Mouse (Mus musculus) MEL (cell line): Measurements from ENCODE around the gene Flt3l. TPM values are rescaled to one million over a fixed set of nuclear protein-coding genes. Genes with fewer than 3 reads are reported as not detected.
A peak's percentile ranks its signal among the peaks of the same experiment; 100 is the strongest.

Experiments
- DNase-seq: peaks from one replicate; pipeline ENCODE4 v3.0.0; 2011; ENCODE audit warnings: low read depth, low spot score
- H3K27ac ChIP-seq: 2 replicates; pipeline ENCODE4 v1.5.1; 2012; ENCODE audit warnings: low read depth, mild to moderate bottlenecking, control low read depth, low read length, moderate library complexity; ENCODE audit not compliant: control insufficient read depth
- H3K27me3 ChIP-seq, 2 experiments: fragments of 150-350 bp in 1 of 2; sonication (generic) in 1 of 2; 2 replicates each; pipeline ENCODE4 v1.6.1; 2012; ENCODE audit warnings: low read length in 2 of 2, mild to moderate bottlenecking in 2 of 2, improper control_type of control experiment in 1 of 2, moderate library complexity in 1 of 2; ENCODE audit not compliant: insufficient read depth in 2 of 2, control insufficient read depth in 1 of 2
- H3K36me3 ChIP-seq, 2 experiments: 2 replicates each; pipeline ENCODE4 v1.6.1; 2012 to 2014; ENCODE audit warnings: low read length in 2 of 2, improper control_type of control experiment in 1 of 2, inconsistent platforms in 1 of 2, mild to moderate bottlenecking in 1 of 2; ENCODE audit not compliant: insufficient read depth in 2 of 2, control insufficient read depth in 1 of 2
- H3K4me1 ChIP-seq, 2 experiments: fragments of 150-350 bp in 1 of 2; sonication (generic) in 1 of 2; 2 replicates each; pipeline ENCODE4 v1.6.1; 2012; ENCODE audit warnings: low read length in 2 of 2, improper control_type of control experiment in 1 of 2, mild to moderate bottlenecking in 1 of 2; ENCODE audit not compliant: insufficient read depth in 2 of 2, control insufficient read depth in 1 of 2
- H3K4me3 ChIP-seq, 2 experiments: fragments of 150-350 bp in 1 of 2; sonication (generic) in 1 of 2; 2 replicates each; pipeline ENCODE4 v1.5.1; 2012; ENCODE audit warnings: low read depth in 2 of 2, low read length in 2 of 2, mild to moderate bottlenecking in 2 of 2, moderate library complexity in 2 of 2, control low read depth in 1 of 2, improper control_type of control experiment in 1 of 2; ENCODE audit not compliant: control insufficient read depth in 1 of 2, insufficient read depth in 1 of 2
- H3K79me2 ChIP-seq: 2 replicates; pipeline ENCODE4 v1.6.1; 2012; ENCODE audit warnings: mild to moderate bottlenecking, low read length, moderate library complexity; ENCODE audit not compliant: control insufficient read depth, poor library complexity, insufficient read depth
- H3K9ac ChIP-seq: 2 replicates; pipeline ENCODE4 v1.6.1; 2012; ENCODE audit warnings: low read depth, mild to moderate bottlenecking, control low read depth, low read length, moderate library complexity; ENCODE audit not compliant: control insufficient read depth, poor library complexity, severe bottlenecking
- H3K9me3 ChIP-seq: fragments of 150-350 bp; sonication (generic); replicated peaks from 2 replicates; pipeline ENCODE4 v1.6.1; 2012; ENCODE audit warnings: mild to moderate bottlenecking, low read length, improper control_type of control experiment, moderate library complexity; ENCODE audit not compliant: insufficient read depth
- BHLHE40 ChIP-seq: IDR thresholded peaks from 2 replicates; pipeline ENCODE4 v1.6.1; 2012; ENCODE audit warnings: low read depth, mild to moderate bottlenecking, inconsistent platforms, low read length, improper control_type of control experiment, borderline replicate concordance
- CHD1 ChIP-seq: IDR thresholded peaks from 2 replicates; pipeline ENCODE4 v1.6.1; 2012; ENCODE audit warnings: low read depth, mild to moderate bottlenecking, inconsistent platforms, low read length, improper control_type of control experiment
- CHD2 ChIP-seq: IDR thresholded peaks from 2 replicates; pipeline ENCODE4 v1.6.1; 2011; ENCODE audit warnings: low read length, improper control_type of control experiment
- E2F4 ChIP-seq: IDR thresholded peaks from 2 replicates; pipeline ENCODE4 v1.6.1; 2011; ENCODE audit warnings: low read depth, low read length, improper control_type of control experiment, borderline replicate concordance
- ELF1 ChIP-seq: IDR thresholded peaks from 2 replicates; pipeline ENCODE4 v1.6.1; 2014; ENCODE audit warnings: low read depth, mild to moderate bottlenecking, inconsistent platforms, low read length, improper control_type of control experiment, moderate library complexity
- EP300 ChIP-seq, 2 experiments: IDR thresholded peaks; 2 replicates each; pipeline ENCODE4 v1.6.1; 2011; ENCODE audit warnings: improper control_type of control experiment in 2 of 2, low read length in 2 of 2, low read depth in 1 of 2, mild to moderate bottlenecking in 1 of 2
- ETS1 ChIP-seq: IDR thresholded peaks from 2 replicates; pipeline ENCODE4 v1.6.1; 2012; ENCODE audit warnings: low read depth, mild to moderate bottlenecking, inconsistent platforms, low read length, improper control_type of control experiment, moderate library complexity
- GABPA ChIP-seq: IDR thresholded peaks from 2 replicates; pipeline ENCODE4 v1.6.1; 2012; ENCODE audit warnings: low read depth, mild to moderate bottlenecking, inconsistent platforms, low read length, improper control_type of control experiment, moderate library complexity
- GATA1 ChIP-seq: IDR thresholded peaks from 2 replicates; pipeline ENCODE4 v1.6.1; 2011; ENCODE audit warnings: low read depth, low read length, improper control_type of control experiment
- HCFC1 ChIP-seq: IDR thresholded peaks from 2 replicates; pipeline ENCODE4 v1.6.1; 2012; ENCODE audit warnings: low read depth, mild to moderate bottlenecking, inconsistent platforms, low read length, improper control_type of control experiment, moderate library complexity
- JUND ChIP-seq: IDR thresholded peaks from 2 replicates; pipeline ENCODE4 v1.6.1; 2011; ENCODE audit warnings: low read depth, mild to moderate bottlenecking, improper control_type of control experiment, low read length
- KAT2A ChIP-seq: conservative IDR thresholded peaks from 2 replicates; pipeline ENCODE4 v1.6.1; 2012; ENCODE audit warnings: low read depth, low read length, improper control_type of control experiment, inconsistent platforms
- MAFK ChIP-seq: IDR thresholded peaks from 2 replicates; pipeline ENCODE4 v1.6.1; 2011; ENCODE audit warnings: low read depth, mild to moderate bottlenecking, low read length, improper control_type of control experiment, borderline replicate concordance
- MAX ChIP-seq: IDR thresholded peaks from 2 replicates; pipeline ENCODE4 v1.6.1; 2011; ENCODE audit warnings: low read length, improper control_type of control experiment
- MAZ ChIP-seq: IDR thresholded peaks from 2 replicates; pipeline ENCODE4 v1.6.1; 2012; ENCODE audit warnings: low read depth, mild to moderate bottlenecking, inconsistent platforms, low read length, improper control_type of control experiment
- MEF2A ChIP-seq: IDR thresholded peaks from 2 replicates; pipeline ENCODE4 v1.6.1; 2014; ENCODE audit warnings: low read depth, mild to moderate bottlenecking, inconsistent platforms, low read length, improper control_type of control experiment; ENCODE audit not compliant: poor library complexity, insufficient replicate concordance, severe bottlenecking; ENCODE audit errors: extremely low read depth
- MXI1 ChIP-seq: IDR thresholded peaks from 2 replicates; pipeline ENCODE4 v1.6.1; 2011; ENCODE audit warnings: mild to moderate bottlenecking, low read depth, low read length, improper control_type of control experiment
- MYB ChIP-seq: IDR thresholded peaks from 2 replicates; pipeline ENCODE4 v1.6.1; 2011; ENCODE audit warnings: mild to moderate bottlenecking, low read depth, low read length, improper control_type of control experiment
- NELFE ChIP-seq: IDR thresholded peaks from 2 replicates; pipeline ENCODE4 v1.6.1; 2011; ENCODE audit warnings: low read depth, low read length, improper control_type of control experiment
- NRF1 ChIP-seq: IDR thresholded peaks from 2 replicates; pipeline ENCODE4 v1.6.1; 2014; ENCODE audit warnings: low read depth, mild to moderate bottlenecking, inconsistent platforms, low read length, improper control_type of control experiment, moderate library complexity; ENCODE audit not compliant: poor library complexity, insufficient read depth, severe bottlenecking
- POLR2A ChIP-seq, 2 experiments: IDR thresholded peaks; 2 replicates each; pipeline ENCODE4 v1.6.1; 2011 to 2012; ENCODE audit warnings: low read length in 2 of 2, mild to moderate bottlenecking in 2 of 2, control low read depth in 1 of 2, improper control_type of control experiment in 1 of 2, low read depth in 1 of 2, moderate library complexity in 1 of 2; ENCODE audit not compliant: control insufficient read depth in 1 of 2, insufficient read depth in 1 of 2, poor library complexity in 1 of 2
- POLR2AphosphoS2 ChIP-seq: IDR thresholded peaks from 2 replicates; pipeline ENCODE4 v1.6.1; 2011; ENCODE audit warnings: low read length, improper control_type of control experiment
- POLR2AphosphoS5 ChIP-seq: IDR thresholded peaks from 2 replicates; pipeline ENCODE4 v1.6.1; 2012; ENCODE audit warnings: low read depth, borderline replicate concordance, mild to moderate bottlenecking, inconsistent platforms, low read length, moderate library complexity, mixed read lengths
- RAD21 ChIP-seq: IDR thresholded peaks from 2 replicates; pipeline ENCODE4 v1.6.1; 2011; ENCODE audit warnings: mild to moderate bottlenecking, low read depth, low read length, improper control_type of control experiment
- RCOR1 ChIP-seq: IDR thresholded peaks from 2 replicates; pipeline ENCODE4 v1.6.1; 2012; ENCODE audit warnings: low read depth, mild to moderate bottlenecking, inconsistent platforms, low read length, improper control_type of control experiment
- SIN3A ChIP-seq: IDR thresholded peaks from 2 replicates; pipeline ENCODE4 v1.6.1; 2012; ENCODE audit warnings: low read length, improper control_type of control experiment, inconsistent platforms
- SMC3 ChIP-seq: IDR thresholded peaks from 2 replicates; pipeline ENCODE4 v1.6.1; 2011; ENCODE audit warnings: low read depth, low read length, improper control_type of control experiment
- TAL1 ChIP-seq: IDR thresholded peaks from 2 replicates; pipeline ENCODE4 v1.6.1; 2012; ENCODE audit warnings: mild to moderate bottlenecking, inconsistent platforms, low read length, moderate library complexity, mixed read lengths
- TBP ChIP-seq: IDR thresholded peaks from 2 replicates; pipeline ENCODE4 v1.8.0; 2011; ENCODE audit warnings: low read depth, low read length, improper control_type of control experiment
- TCF12 ChIP-seq: IDR thresholded peaks from 2 replicates; pipeline ENCODE4 v1.6.1; 2014; ENCODE audit warnings: low read depth, mild to moderate bottlenecking, inconsistent platforms, low read length, improper control_type of control experiment, moderate library complexity
- USF1 ChIP-seq: IDR thresholded peaks from 2 replicates; pipeline ENCODE4 v1.6.1; 2014; ENCODE audit warnings: low read depth, mild to moderate bottlenecking, inconsistent platforms, low read length, improper control_type of control experiment, moderate library complexity
- USF2 ChIP-seq, 2 experiments: IDR thresholded peaks; 2 replicates each; pipeline ENCODE4 v1.6.1; 2011 to 2012; ENCODE audit warnings: improper control_type of control experiment in 2 of 2, low read length in 2 of 2, borderline replicate concordance in 1 of 2, inconsistent platforms in 1 of 2, low read depth in 1 of 2, mild to moderate bottlenecking in 1 of 2; ENCODE audit not compliant: insufficient read depth in 1 of 2
- ZC3H11A ChIP-seq: IDR thresholded peaks from 2 replicates; pipeline ENCODE4 v1.6.1; 2012; ENCODE audit warnings: low read depth, mild to moderate bottlenecking, inconsistent platforms, low read length, improper control_type of control experiment
- ZMIZ1 ChIP-seq: IDR thresholded peaks from 2 replicates; pipeline ENCODE4 v1.6.1; 2012; ENCODE audit warnings: low read depth, mild to moderate bottlenecking, inconsistent platforms, low read length, improper control_type of control experiment, moderate library complexity
- ZNF384 ChIP-seq: IDR thresholded peaks from 2 replicates; pipeline ENCODE4 v1.6.1; 2012; ENCODE audit warnings: low read depth, mild to moderate bottlenecking, inconsistent platforms, low read length, improper control_type of control experiment
- polyA plus RNA-seq, 2 experiments: library from polyadenylated mRNA; stranded (reverse) in 1 of 2; unstranded in 1 of 2; fragments of >175 nt in 1 of 2; fragments of >200 nt in 1 of 2; gene quantifications; 2 replicates each; pipeline versions ENCODE4 v1.2.1 to v1.2.4; 2012; ENCODE audit warnings: low replicate concordance in 2 of 2, low read depth in 1 of 2; ENCODE audit not compliant: insufficient read length in 2 of 2, insufficient read depth in 1 of 2, missing spikeins in 1 of 2
- total RNA-seq: library from RNA; depleted of rRNA; stranded (reverse); fragments of 300-350 nt; gene quantifications from 2 replicates; pipeline ENCODE4 v1.2.3, GENCODE M21; 2012

Flt3l gene
- total and polyA plus RNA-seq, 3 experiments, result 13.0 to 35.4 TPM; not detected in 1

- H3K36me3 ChIP-seq, result peaks cover 0 to 4% of the 10 kb centered on the region in 2 experiments; a peak in 1 of 4 replicates
- DNase-seq, result peak; percentile 96
- no peaks in the 10 kb centered on the region for H3K79me2 ChIP-seq
- peak overlapping the region; percentile 49; the same call in 1 of the 2 replicates for H3K27ac ChIP-seq
- H3K9ac ChIP-seq, result peak overlapping the region; percentile 56
- no peaks in the 10 kb centered on the region for H3K9me3 ChIP-seq
- H3K27me3 ChIP-seq, result peaks cover 4 to 9% of the 10 kb centered on the region in 2 experiments
- H3K4me3 ChIP-seq, result peak overlapping the region; percentile 6 to 10; a peak in 1 of 4 replicates
- H3K4me1 ChIP-seq, result no peaks in the 10 kb centered on the region; a peak in 2 of 4 replicates
- TF ChIP-seq HCFC1 (peak; percentile 95), SIN3A (peak; percentile 86), USF1 (peak; percentile 77), ZMIZ1 (no peak), RCOR1 (no peak; the same call in none of the 2 replicates), MAFK (no peak), SMC3 (peak; percentile 82), MXI1 (peak; percentile 88), GABPA (no peak), MYB (no peak), ZNF384 (no peak), NRF1 (0 out of 2 replicates have a peak, but pooled peaks have one; percentile 26), CHD1 (no peak), MEF2A (no peak), ZC3H11A (peak; percentile 39), MAX (peak; percentile 69; the same call in 1 of the 2 replicates), TBP (no peak), KAT2A (peak; percentile 56; the same call in 1 of the 2 replicates), GATA1 (no peak), POLR2AphosphoS2 (no peak), NELFE (no peak), MAZ (no peak; the same call in none of the 2 replicates), POLR2A (IDR thresholded peaks at IDR 0.05; ENCODE audit: control insufficient read depth in 1 of 2, insufficient read depth in 1 of 2, low read depth in 1 of 2, low read length in 2 of 2, poor library complexity in 1 of 2) (no peak; a peak in 1 of 4 replicates), USF2 (IDR thresholded peaks at IDR 0.05; ENCODE audit: borderline replicate concordance in 1 of 2, insufficient read depth in 1 of 2, low read depth in 1 of 2, low read length in 2 of 2) (no peak), TCF12 (peak; percentile 30; the same call in 1 of the 2 replicates), TAL1 (no peak), CHD2 (no peak), E2F4 (no peak), JUND (no peak), EP300 (IDR thresholded peaks at IDR 0.05; ENCODE audit: low read depth in 1 of 2, low read length in 2 of 2) (no peak; a peak in 1 of 4 replicates), ELF1 (peak; percentile 7; the same call in 1 of the 2 replicates), ETS1 (peak; percentile 43; the same call in 1 of the 2 replicates), RAD21 (peak; percentile 48), POLR2AphosphoS5 (no peak), BHLHE40 (peak; percentile 76; the same call in 1 of the 2 replicates)
These were observed 25.6 kb upstream of the Flt3l start for GRCm38 (mm10) chr7:45161612-45162473.
